Mouse (Mus musculus) forebrain, embryonic 11.5 days (tissue): ENCODE results near the gene Pde3a. TPM values are rescaled to one million over a fixed set of nuclear protein-coding genes. Genes with fewer than 3 reads are reported as not detected.

Experiments
- ATAC-seq: fragments of 200-750 bp; cut with Nextera tagmentation; replicated peaks from 2 replicates; pipeline ENCODE4 v1.8.0; 2017; ENCODE audit warnings: moderate TSS enrichment; ENCODE audit not compliant: low FRiP score
- DNase-seq: peaks from one replicate; pipeline ENCODE4 v3.0.0-alpha.2; 2017; ENCODE audit warnings: low spot score
- H3K27ac ChIP-seq: fragments of 300-500 bp; sonication (generic); 2 replicates; pipeline ENCODE4 v1.5.1; 2014; ENCODE audit warnings: low read depth, low read length
- H3K27me3 ChIP-seq: fragments of 300-500 bp; sonication (generic); 2 replicates; pipeline ENCODE4 v1.6.1; 2014; ENCODE audit warnings: mild to moderate bottlenecking, low read length, mixed read lengths; ENCODE audit not compliant: control insufficient read depth, insufficient read depth
- H3K36me3 ChIP-seq: fragments of 300-500 bp; sonication (generic); 2 replicates; pipeline ENCODE4 v1.6.1; 2014; ENCODE audit warnings: mild to moderate bottlenecking, low read length, moderate library complexity, mixed read lengths; ENCODE audit not compliant: control insufficient read depth, insufficient read depth
- H3K4me1 ChIP-seq: fragments of 300-500 bp; sonication (generic); replicated peaks from 2 replicates; pipeline ENCODE4 v1.6.1; 2014; ENCODE audit warnings: low read length, mixed read lengths; ENCODE audit not compliant: control insufficient read depth, insufficient read depth
- H3K4me2 ChIP-seq: fragments of 300-500 bp; sonication (generic); 2 replicates; pipeline ENCODE4 v1.6.1; 2014; ENCODE audit warnings: low read depth, mild to moderate bottlenecking, low read length, moderate library complexity, mixed read lengths; ENCODE audit not compliant: severe bottlenecking
- H3K4me3 ChIP-seq: fragments of 300-500 bp; sonication (generic); 2 replicates; pipeline ENCODE4 v1.5.1; 2014; ENCODE audit warnings: low read depth, low read length
- H3K9ac ChIP-seq: fragments of 300-500 bp; sonication (generic); 2 replicates; pipeline ENCODE4 v1.6.1; 2014; ENCODE audit warnings: low read length
- H3K9me3 ChIP-seq: fragments of 300-500 bp; sonication (generic); 2 replicates; pipeline ENCODE4 v1.6.1; 2016; ENCODE audit warnings: low read length, mixed read lengths; ENCODE audit not compliant: control insufficient read depth
- WGBS: fragments of 180-500 bp; shearing (Covaris S2); extraction: QIAGEN DNeasy Blood & Tissue Kit; methylation state at CpG from one replicate; pipeline ENCODE4 v1.1.7; 2014; 5-methylcytosine and 5-hydroxymethylcytosine counted together
- polyA plus RNA-seq: library from polyadenylated mRNA; unstranded; fragments of >200 nt; fragmentation: Nextera tagmentation; extraction: Ambion mirVana; gene quantifications from 2 replicates; pipeline ENCODE4 v1.2.1, GENCODE M21; 2014

Pde3a gene
- polyA plus RNA-seq, 1 experiment from 2014 or later, result 1.7 TPM

DNA sequence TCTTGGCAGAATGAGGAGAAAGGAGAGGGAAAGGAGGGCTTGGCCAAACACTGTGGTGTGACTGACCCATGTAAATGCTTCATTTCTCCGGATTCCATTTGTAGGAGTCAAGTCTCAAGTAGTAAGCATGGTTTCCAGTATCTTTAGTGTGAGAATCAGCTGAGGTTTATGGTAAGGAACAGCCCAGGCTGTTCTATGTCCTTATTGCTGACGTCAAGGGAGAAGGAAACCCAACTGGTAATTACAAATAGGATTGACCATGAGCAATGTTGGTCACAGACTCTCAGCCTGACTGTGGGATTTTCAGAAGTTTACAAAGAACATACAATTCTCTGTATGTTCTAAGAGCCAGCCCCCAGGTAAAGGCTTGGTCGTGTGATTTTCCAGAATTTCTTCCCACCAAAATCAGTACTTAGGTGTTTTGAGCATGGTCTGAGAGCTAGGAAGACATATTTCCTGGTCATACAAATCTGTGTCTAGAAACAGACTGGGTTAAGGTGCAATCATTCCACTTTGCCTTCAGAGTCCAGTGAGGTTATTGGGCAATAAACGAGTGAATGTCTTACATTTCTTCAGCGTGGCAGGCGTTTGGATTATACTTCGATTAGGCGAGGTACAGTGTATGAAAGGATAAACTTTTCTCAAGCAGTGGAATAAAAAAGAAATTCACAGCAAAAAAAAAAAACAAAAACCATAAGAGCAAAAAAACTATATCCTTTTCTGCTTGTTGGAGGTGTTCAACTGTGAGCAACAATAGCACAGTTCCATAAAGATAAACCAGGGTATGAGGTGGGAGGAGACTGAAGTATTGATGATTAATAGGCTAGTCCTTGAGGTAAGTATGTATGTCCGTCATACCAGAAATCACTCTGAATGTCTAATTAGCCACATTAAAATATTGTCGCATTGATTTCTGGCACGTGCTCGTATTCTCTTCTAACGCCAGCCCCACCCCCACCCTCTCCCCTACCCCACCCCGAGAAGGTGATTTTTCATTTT is 53.0 kb downstream of the Pde3a start:
- H3K4me3 ChIP-seq, result no peak overlapping the region
- no peak for ATAC-seq
- 93% methylated on average over 14 of the region's 14 CpGs for WGBS
- H3K4me2 ChIP-seq, result no peak overlapping the region
- no peaks in the 10 kb centered on the region for H3K4me1 ChIP-seq
- no peaks in the 10 kb centered on the region for H3K36me3 ChIP-seq
- DNase-seq, result no peak
- H3K9me3 ChIP-seq, result no peaks in the 10 kb centered on the region
- H3K27me3 ChIP-seq, result no peaks in the 10 kb centered on the region
- no peak overlapping the region for H3K9ac ChIP-seq
- no peak overlapping the region for H3K27ac ChIP-seq

DNA sequence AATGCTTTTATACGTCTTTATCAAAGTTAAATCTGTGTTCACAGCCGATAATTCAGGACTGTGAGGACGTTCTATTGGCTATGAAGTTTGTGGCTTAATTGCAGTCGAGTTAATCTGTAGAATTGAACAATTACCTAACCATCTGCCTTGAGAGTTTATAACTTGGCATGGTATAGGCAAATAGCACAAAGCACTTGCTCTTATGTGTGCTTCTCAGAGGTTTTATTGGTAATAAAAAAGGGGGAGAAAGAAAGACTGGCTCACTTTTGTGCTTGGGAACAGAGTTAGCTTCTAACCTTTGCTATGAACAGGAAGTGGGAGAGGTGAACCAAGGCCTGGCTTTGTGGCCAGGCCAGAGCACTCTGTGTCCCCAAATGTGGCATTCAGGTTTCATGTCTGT is 53.8 kb downstream of the Pde3a start:
- no peak for ATAC-seq
- no peaks in the 10 kb centered on the region for H3K4me1 ChIP-seq
- H3K27ac ChIP-seq, result no peak overlapping the region
- no peaks in the 10 kb centered on the region for H3K9me3 ChIP-seq
- H3K4me3 ChIP-seq, result no peak overlapping the region
- H3K4me2 ChIP-seq, result no peak overlapping the region
- WGBS, result 80% methylated on average over 4 of the region's 4 CpGs
- H3K36me3 ChIP-seq, result no peaks in the 10 kb centered on the region
- H3K27me3 ChIP-seq, result no peaks in the 10 kb centered on the region
- no peak overlapping the region for H3K9ac ChIP-seq
- no peak for DNase-seq

DNA sequence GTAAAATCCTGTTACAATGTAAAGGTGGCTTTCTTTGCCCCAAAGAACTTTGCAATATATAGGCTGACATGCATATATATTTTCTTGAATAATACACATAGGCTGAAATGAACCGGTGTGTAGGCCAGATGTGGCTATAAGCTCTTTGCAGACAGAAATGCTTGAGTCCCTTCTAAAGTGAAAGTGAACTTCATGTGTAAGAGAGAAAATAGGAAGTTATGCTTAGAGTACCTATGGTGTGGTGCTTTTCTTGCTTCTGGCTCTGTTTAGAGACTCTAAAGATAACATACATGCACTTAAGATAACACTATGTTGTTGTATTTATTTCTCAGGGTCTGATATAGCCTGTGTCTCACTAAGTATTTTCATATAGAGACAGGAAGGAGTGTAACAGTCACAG is 58.3 kb downstream of the Pde3a start:
- 90% methylated on average over 1 of the region's 1 CpGs for WGBS
- no peak overlapping the region for H3K9ac ChIP-seq
- no peak overlapping the region for H3K4me3 ChIP-seq
- H3K9me3 ChIP-seq, result no peaks in the 10 kb centered on the region
- DNase-seq, result no peak
- H3K27ac ChIP-seq, result no peak overlapping the region
- H3K4me2 ChIP-seq, result no peak overlapping the region
- no peak for ATAC-seq
- H3K36me3 ChIP-seq, result no peaks in the 10 kb centered on the region
- no peaks in the 10 kb centered on the region for H3K4me1 ChIP-seq
- no peaks in the 10 kb centered on the region for H3K27me3 ChIP-seq

DNA sequence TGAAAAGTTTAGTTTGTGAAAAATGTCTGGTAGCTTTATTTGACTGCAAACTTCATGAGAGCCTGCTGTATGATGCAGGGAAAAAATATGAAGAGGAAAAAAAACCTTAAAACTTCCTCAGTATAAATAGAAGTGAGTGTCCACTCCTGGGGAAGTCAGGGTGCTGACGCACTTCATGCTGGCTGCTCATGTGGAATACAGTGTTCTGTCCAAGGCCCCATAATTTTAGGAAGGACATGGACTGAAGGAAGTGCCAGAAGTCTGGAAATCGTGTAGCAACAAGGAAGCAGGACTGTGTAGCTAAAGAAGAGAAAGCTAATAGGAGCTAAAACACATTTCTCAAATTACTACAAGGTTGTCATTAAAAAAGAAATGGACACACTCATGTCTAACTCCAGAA is 59.4 kb downstream of the Pde3a start:
- H3K9me3 ChIP-seq, result no peaks in the 10 kb centered on the region
- no peak overlapping the region for H3K27ac ChIP-seq
- no peak overlapping the region for H3K9ac ChIP-seq
- H3K4me2 ChIP-seq, result no peak overlapping the region
- DNase-seq, result no peak
- 85% methylated on average over 2 of the region's 2 CpGs for WGBS
- H3K27me3 ChIP-seq, result no peaks in the 10 kb centered on the region
- H3K4me1 ChIP-seq, result no peaks in the 10 kb centered on the region
- no peaks in the 10 kb centered on the region for H3K36me3 ChIP-seq
- ATAC-seq, result no peak
- H3K4me3 ChIP-seq, result no peak overlapping the region

DNA sequence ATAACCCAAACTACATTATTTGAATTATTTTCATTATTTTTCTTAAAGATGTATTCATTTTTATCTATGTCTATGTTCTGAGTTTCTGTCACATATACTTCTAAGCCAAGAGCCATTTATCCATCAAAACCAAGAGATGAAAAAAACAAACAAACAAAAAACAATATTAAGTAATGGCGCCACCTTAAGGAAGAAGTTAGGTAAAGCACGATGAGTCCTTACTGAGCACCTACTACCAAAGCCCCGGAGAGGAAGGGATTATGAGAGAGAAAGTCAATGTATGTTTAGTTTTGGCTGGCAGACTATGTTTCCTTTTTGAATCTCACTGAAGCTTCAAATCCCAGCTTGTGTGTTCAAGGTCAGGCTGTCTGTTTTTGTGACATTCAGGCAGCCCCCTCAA is 60.8 kb downstream of the Pde3a start:
- no peak overlapping the region for H3K9ac ChIP-seq
- no peak for DNase-seq
- H3K4me2 ChIP-seq, result no peak overlapping the region
- no peak for ATAC-seq
- WGBS, result 31% methylated on average over 3 of the region's 3 CpGs
- no peaks in the 10 kb centered on the region for H3K27me3 ChIP-seq
- no peak overlapping the region for H3K27ac ChIP-seq
- H3K9me3 ChIP-seq, result no peaks in the 10 kb centered on the region
- H3K4me3 ChIP-seq, result no peak overlapping the region
- no peaks in the 10 kb centered on the region for H3K36me3 ChIP-seq
- no peaks in the 10 kb centered on the region for H3K4me1 ChIP-seq

DNA sequence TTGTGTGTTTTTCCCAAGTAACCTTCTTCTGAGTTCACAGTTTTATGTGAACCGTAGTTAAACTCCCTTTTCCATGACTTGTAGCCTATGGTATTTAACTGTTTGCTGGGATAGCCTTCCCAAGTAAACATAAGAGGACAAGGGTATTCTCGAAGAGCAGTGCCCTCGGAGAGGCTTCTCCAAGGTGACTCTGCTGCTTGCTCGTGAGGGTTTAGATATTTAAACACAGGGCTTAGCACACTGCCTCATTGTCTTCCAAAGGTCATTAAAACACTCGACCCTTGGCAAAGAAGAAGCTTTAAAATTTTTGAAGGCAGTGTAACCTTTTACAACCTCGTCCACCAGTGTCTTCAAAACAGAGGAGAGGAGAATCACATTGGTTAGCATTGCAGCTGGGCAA is 61.3 kb downstream of the Pde3a start:
- Histone ChIP-seq H3K9ac (no peak overlapping the region), H3K36me3 (no peaks in the 10 kb centered on the region), H3K4me1 (no peaks in the 10 kb centered on the region), H3K4me2 (no peak overlapping the region), H3K27ac (no peak overlapping the region), H3K27me3 (no peaks in the 10 kb centered on the region), H3K9me3 (no peaks in the 10 kb centered on the region), H3K4me3 (no peak overlapping the region)
- no peak for ATAC-seq
- DNase-seq, result no peak
- WGBS, result 65% methylated on average over 6 of the region's 6 CpGs

DNA sequence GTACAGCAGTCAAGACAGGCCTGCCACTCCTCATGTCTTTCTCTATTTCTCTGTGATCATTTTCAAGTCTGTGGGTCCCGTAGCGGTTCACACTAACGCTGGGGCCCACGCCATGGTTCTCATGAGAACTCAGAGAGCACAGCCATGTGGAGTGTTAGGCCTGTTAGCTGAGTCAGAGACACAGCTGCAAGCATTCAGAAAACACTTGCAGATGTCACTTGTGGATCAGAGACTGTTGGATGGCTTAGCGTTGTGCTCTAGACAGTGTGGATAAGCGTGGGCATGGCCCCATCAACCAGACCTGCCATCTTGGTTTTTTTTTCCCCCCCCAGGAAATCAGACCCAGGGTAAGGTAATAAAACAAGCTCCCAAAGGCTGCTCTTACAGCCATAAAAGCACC is 62.5 kb downstream of the Pde3a start:
- Histone ChIP-seq H3K4me2 (no peak overlapping the region), H3K4me3 (no peak overlapping the region), H3K9ac (no peak overlapping the region), H3K27ac (no peak overlapping the region), H3K4me1 (no peaks in the 10 kb centered on the region), H3K9me3 (no peaks in the 10 kb centered on the region), H3K36me3 (no peaks in the 10 kb centered on the region), H3K27me3 (no peaks in the 10 kb centered on the region)
- DNase-seq (no peak), ATAC-seq (no peak)
- 89% methylated on average over 6 of the region's 6 CpGs for WGBS

DNA sequence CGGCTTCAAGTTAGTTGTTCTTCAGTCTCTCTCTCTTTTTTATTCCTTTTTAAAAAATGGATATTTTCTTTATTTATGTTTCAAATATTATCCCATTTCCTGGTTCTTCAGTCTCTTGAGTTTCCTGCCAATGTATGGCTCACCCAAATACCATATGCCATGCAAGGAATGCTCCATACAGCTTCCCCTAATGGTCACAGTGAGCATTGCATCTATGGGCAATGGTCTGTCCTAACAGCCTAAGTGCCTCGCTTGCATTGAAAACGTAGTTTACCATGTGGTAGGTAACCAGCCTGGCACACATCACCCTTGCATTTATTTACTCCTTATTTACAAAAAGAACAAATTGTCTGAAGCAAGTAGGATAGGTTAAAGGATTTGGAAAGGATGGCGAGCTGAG is 64.0 kb downstream of the Pde3a start:
- Histone ChIP-seq H3K4me2 (no peak overlapping the region), H3K4me1 (no peaks in the 10 kb centered on the region), H3K4me3 (no peak overlapping the region), H3K27me3 (no peaks in the 10 kb centered on the region), H3K36me3 (no peaks in the 10 kb centered on the region), H3K27ac (no peak overlapping the region), H3K9ac (no peak overlapping the region), H3K9me3 (no peaks in the 10 kb centered on the region)
- ATAC-seq, result no peak
- WGBS, result 93% methylated on average over 4 of the region's 4 CpGs
- no peak for DNase-seq

DNA sequence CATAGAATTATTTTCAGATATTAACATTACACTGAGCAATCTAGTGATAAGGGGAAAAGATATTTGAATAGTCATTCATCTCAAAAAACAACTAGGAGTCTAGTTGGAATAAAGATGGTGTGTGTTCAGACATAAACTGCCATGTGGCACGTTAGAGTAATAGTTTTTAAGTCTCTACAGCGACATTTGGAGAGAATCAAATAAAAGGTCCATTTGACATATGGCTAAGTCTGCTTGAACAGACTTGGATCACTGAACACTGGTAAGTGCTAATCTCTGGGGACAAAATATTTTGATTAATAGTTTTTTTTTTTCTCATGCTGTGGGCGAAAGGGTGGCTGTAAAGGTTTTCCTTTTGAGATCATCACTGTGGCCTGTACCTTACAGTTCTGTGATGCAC is 69.4 kb downstream of the Pde3a start:
- Histone ChIP-seq H3K27ac (no peak overlapping the region), H3K4me3 (no peak overlapping the region), H3K27me3 (no peaks in the 10 kb centered on the region), H3K9me3 (no peaks in the 10 kb centered on the region), H3K4me1 (no peaks in the 10 kb centered on the region), H3K36me3 (no peaks in the 10 kb centered on the region), H3K4me2 (no peak overlapping the region), H3K9ac (no peak overlapping the region)
- ATAC-seq, result no peak
- WGBS, result 74% methylated on average over 3 of the region's 3 CpGs
- no peak for DNase-seq
